8 mouse cellular contexts compared by ENCODE assay signal in the genomic region with DNA sequence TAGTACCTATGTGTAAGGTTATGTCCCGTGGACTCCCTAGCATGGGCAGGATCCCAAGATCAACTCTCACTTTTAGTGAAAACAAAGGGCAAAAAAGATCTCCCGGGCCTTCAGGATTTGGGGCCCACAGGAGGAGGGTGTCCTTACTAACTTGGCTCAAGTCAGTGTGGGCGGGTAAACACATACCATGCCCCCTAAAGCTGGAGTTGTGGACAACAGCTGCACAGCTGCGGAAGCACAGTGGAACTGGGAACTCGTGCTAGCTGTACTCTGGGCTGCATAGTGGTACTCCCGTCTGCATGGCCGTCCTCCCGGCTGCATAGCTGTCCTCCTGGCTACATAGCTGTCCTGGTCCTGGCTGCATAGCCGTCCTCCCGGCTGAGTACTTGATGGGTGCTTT. TPM values are rescaled to one million over a fixed set of nuclear protein-coding genes. Genes with fewer than 3 reads are reported as not detected.
A peak's percentile ranks its signal among the peaks of the same experiment; 100 is the strongest.
DNase-seq lines count a peak whose midpoint lies in the region; ATAC-seq and TF ChIP-seq lines count a peak whose summit lies in the region.

No protein-coding gene starts in this region.

- TF ChIP-seq CTCF in E14TG2a.4 (conservative IDR thresholded peaks at IDR 0.05; ENCODE audit: low read length) = no peak

- H3K9me3 ChIP-seq in heart, embryonic 12.5 days (replicated peaks) = no peaks in the 10 kb centered on the region
- no peaks in the 10 kb centered on the region for H3K9me3 ChIP-seq in E14TG2a.4 (ENCODE audit: low read length)
- no peaks in the 10 kb centered on the region for H3K9me3 ChIP-seq in forebrain, embryonic 14.5 days (replicated peaks; ENCODE audit: control insufficient read depth, low read length)
- no peaks in the 10 kb centered on the region for H3K9me3 ChIP-seq in liver, embryonic 13.5 days (replicated peaks)

- 62% methylated on average over 10 of the region's 10 CpGs for WGBS in heart, embryonic 12.5 days
- WGBS in forebrain, embryonic 14.5 days = 49% methylated on average over 10 of the region's 10 CpGs
- WGBS in liver, embryonic 13.5 days (ENCODE audit: insufficient replicate concordance) = 68% methylated on average over 10 of the region's 10 CpGs

- H3K4me3 ChIP-seq in heart, embryonic 12.5 days = no peak overlapping the region
- H3K4me3 ChIP-seq in E14TG2a.4 (replicated peaks; ENCODE audit: low read length) = peak overlapping the region; percentile 76
- no peak overlapping the region for H3K4me3 ChIP-seq in forebrain, embryonic 14.5 days (ENCODE audit: low read depth, low read length)
- H3K4me3 ChIP-seq in liver, embryonic 13.5 days (replicated peaks) = no peak overlapping the region

- no peak for ATAC-seq in heart, embryonic 12.5 days (ENCODE audit: insufficient number of reproducible peaks, low FRiP score)
- no peak; the same call in 1 of the 2 replicates for ATAC-seq in forebrain, embryonic 14.5 days
- ATAC-seq in liver, embryonic 13.5 days (ENCODE audit: low read depth) = no peak

- no peaks in the 10 kb centered on the region for H3K36me3 ChIP-seq in heart, embryonic 12.5 days
- H3K36me3 ChIP-seq in E14TG2a.4 (ENCODE audit: insufficient read depth, low read length) = no peaks in the 10 kb centered on the region
- no peaks in the 10 kb centered on the region for H3K36me3 ChIP-seq in forebrain, embryonic 14.5 days (ENCODE audit: control insufficient read depth, insufficient read depth, low read length)
- H3K36me3 ChIP-seq in liver, embryonic 13.5 days = no peaks in the 10 kb centered on the region

- peaks cover 73% of the 10 kb centered on the region for H3K4me1 ChIP-seq in heart, embryonic 12.5 days (replicated peaks)
- peaks cover 80% of the 10 kb centered on the region for H3K4me1 ChIP-seq in E14TG2a.4 (replicated peaks; ENCODE audit: low read depth, low read length)
- H3K4me1 ChIP-seq in forebrain, embryonic 14.5 days (ENCODE audit: control insufficient read depth, insufficient read depth, low read length) = peaks cover 53% of the 10 kb centered on the region
- H3K4me1 ChIP-seq in liver, embryonic 13.5 days (replicated peaks) = peaks cover 52% of the 10 kb centered on the region

- H3K9ac ChIP-seq in heart, embryonic 12.5 days = no peak overlapping the region
- H3K9ac ChIP-seq in forebrain, embryonic 14.5 days (ENCODE audit: low read length) = no peak overlapping the region
- no peak overlapping the region for H3K9ac ChIP-seq in liver, embryonic 13.5 days

- no peak for DNase-seq in heart, postnatal 25 days (ENCODE audit: low spot score)
- no peak for DNase-seq in forebrain, embryonic 14.5 days (ENCODE audit: low spot score)
- DNase-seq in liver, embryonic 13.5 days = no peak
- no peak for DNase-seq in urinary bladder, postnatal 36 days (ENCODE audit: low spot score in 2 of 2)
- DNase-seq in adrenal gland, postnatal 25 days = no peak
- DNase-seq in embryo, embryonic 10 days (ENCODE audit: low spot score) = no peak

- intact Hi-C loops in heart, postnatal 25 days (cut with DNase I) = no loop called here

- peak overlapping the region; percentile 49 for H3K27ac ChIP-seq in heart, embryonic 12.5 days (ENCODE audit: poor library complexity, severe bottlenecking)
- no peak overlapping the region for H3K27ac ChIP-seq in forebrain, embryonic 14.5 days (ENCODE audit: low read depth, low read length)
- no peak overlapping the region; the same call in 1 of the 2 replicates for H3K27ac ChIP-seq in liver, embryonic 13.5 days

- peak overlapping the region; percentile 69; the same call in 1 of the 2 replicates for H3K4me2 ChIP-seq in heart, embryonic 12.5 days
- peak overlapping the region; percentile 49; the same call in 1 of the 2 replicates for H3K4me2 ChIP-seq in forebrain, embryonic 14.5 days (ENCODE audit: low read length)
- H3K4me2 ChIP-seq in liver, embryonic 13.5 days = peak overlapping the region; percentile 68; the same call in 1 of the 2 replicates

- H3K27me3 ChIP-seq in heart, embryonic 12.5 days (replicated peaks) = peaks cover 31% of the 10 kb centered on the region
- H3K27me3 ChIP-seq in E14TG2a.4 (ENCODE audit: insufficient read depth, low read length) = peaks cover 61% of the 10 kb centered on the region
- peaks cover 10% of the 10 kb centered on the region for H3K27me3 ChIP-seq in forebrain, embryonic 14.5 days (replicated peaks; ENCODE audit: control insufficient read depth, insufficient read depth, low read length)
- peaks cover 47% of the 10 kb centered on the region for H3K27me3 ChIP-seq in liver, embryonic 13.5 days

RNA-seq across cellular contexts. Expression of gene Cygb, which starts 4.1 kb away (rescaled TPM):
- 1.3 and 1.4 TPM in 2 replicates for polyA plus RNA-seq in heart, embryonic 12.5 days (2016; fragmentation: Nextera tagmentation; extraction: Ambion mirVana)
- total RNA-seq in heart, postnatal 25 days (2021) = 10 to 100 TPM; 34.8 to 49.8 TPM
- polyA plus RNA-seq in forebrain, embryonic 14.5 days (2014; fragmentation: Nextera tagmentation; extraction: Ambion mirVana) = 14.7 and 15.4 TPM in 2 replicates
- polyA plus RNA-seq in liver, embryonic 13.5 days (2015; fragmentation: Nextera tagmentation; extraction: Ambion mirVana) = 0.60 and 0.70 TPM in 2 replicates
- total RNA-seq in adrenal gland, postnatal 25 days (2021) = 18.7 and 25.4 TPM in 2 replicates

RNA-seq across cellular contexts. Expression of gene Prcd, which starts 4.9 kb away (rescaled TPM):
- polyA plus RNA-seq in heart, embryonic 12.5 days (2016; fragmentation: Nextera tagmentation; extraction: Ambion mirVana) = 0.73 TPM in 1 of 2 replicates, not detected in the other
- 1 to 10 TPM; 1.0 to 1.6 TPM for total RNA-seq in heart, postnatal 25 days (2021)
- polyA plus RNA-seq in forebrain, embryonic 14.5 days (2014; fragmentation: Nextera tagmentation; extraction: Ambion mirVana) = 1.4 and 1.7 TPM in 2 replicates
- 0.31 and 0.33 TPM in 2 replicates for polyA plus RNA-seq in liver, embryonic 13.5 days (2015; fragmentation: Nextera tagmentation; extraction: Ambion mirVana)
- 9.2 and 13.0 TPM in 2 replicates for total RNA-seq in adrenal gland, postnatal 25 days (2021)

RNA-seq across cellular contexts. Expression of gene Rhbdf2, which starts 31.4 kb away (rescaled TPM):
- polyA plus RNA-seq in heart, embryonic 12.5 days (2016; fragmentation: Nextera tagmentation; extraction: Ambion mirVana) = 7.5 and 8.1 TPM in 2 replicates
- total RNA-seq in heart, postnatal 25 days (2021) = 10 to 100 TPM; 10.6 to 12.8 TPM
- 0.61 TPM in 2 replicates for polyA plus RNA-seq in forebrain, embryonic 14.5 days (2014; fragmentation: Nextera tagmentation; extraction: Ambion mirVana)
- polyA plus RNA-seq in liver, embryonic 13.5 days (2015; fragmentation: Nextera tagmentation; extraction: Ambion mirVana) = 5.8 and 6.6 TPM in 2 replicates
- total RNA-seq in adrenal gland, postnatal 25 days (2021) = 17.7 and 24.6 TPM in 2 replicates
